Mouse (Mus musculus) neural tube, embryonic 15.5 days (tissue): Measurements from ENCODE around the gene Dlst. TPM values are rescaled to one million over a fixed set of nuclear protein-coding genes. Genes with fewer than 3 reads are reported as not detected.
A peak's percentile ranks its signal among the peaks of the same experiment; 100 is the strongest.

Experiments
- ATAC-seq: fragments of 200-750 bp; cut with Nextera tagmentation; 2 replicates; pipeline ENCODE4 v1.8.0; 2017; ENCODE audit warnings: mild to moderate bottlenecking, moderate TSS enrichment, moderate library complexity; ENCODE audit not compliant: low FRiP score
- H3K27ac ChIP-seq: fragments of 300-500 bp; sonication (generic); replicated peaks from 2 replicates; pipeline ENCODE4 v1.5.1; 2015; ENCODE audit warnings: mild to moderate bottlenecking, inconsistent platforms
- H3K27me3 ChIP-seq: fragments of 300-500 bp; sonication (generic); replicated peaks from 2 replicates; pipeline ENCODE4 v1.6.1; 2015; ENCODE audit warnings: inconsistent platforms
- H3K36me3 ChIP-seq: fragments of 300-500 bp; sonication (generic); 2 replicates; pipeline ENCODE4 v1.6.1; 2015; ENCODE audit warnings: inconsistent platforms
- H3K4me1 ChIP-seq: fragments of 300-500 bp; sonication (generic); 2 replicates; pipeline ENCODE4 v1.6.1; 2015; ENCODE audit warnings: inconsistent platforms
- H3K4me2 ChIP-seq: fragments of 300-500 bp; sonication (generic); 2 replicates; pipeline ENCODE4 v1.6.1; 2015; ENCODE audit warnings: inconsistent platforms, mild to moderate bottlenecking, moderate library complexity
- H3K4me3 ChIP-seq: fragments of 300-500 bp; sonication (generic); replicated peaks from 2 replicates; pipeline ENCODE4 v1.5.1; 2015; ENCODE audit warnings: mild to moderate bottlenecking, inconsistent platforms
- H3K9ac ChIP-seq: fragments of 300-500 bp; sonication (generic); replicated peaks from 2 replicates; pipeline ENCODE4 v1.6.1; 2015; ENCODE audit warnings: mild to moderate bottlenecking, inconsistent platforms
- H3K9me3 ChIP-seq: fragments of 300-500 bp; sonication (generic); replicated peaks from 2 replicates; pipeline ENCODE4 v1.6.1; 2016; ENCODE audit warnings: inconsistent platforms
- WGBS: fragments of 180-500 bp; shearing (Covaris S2); methylation state at CpG from one replicate; pipeline ENCODE4 v1.1.7; 2015; ENCODE audit warnings: mixed read lengths; 5-methylcytosine and 5-hydroxymethylcytosine counted together
- polyA plus RNA-seq: library from polyadenylated mRNA; unstranded; fragments of >200 nt; fragmentation: Nextera tagmentation; extraction: Ambion mirVana; gene quantifications from 2 replicates; pipeline ENCODE4 v1.2.1, GENCODE M21; 2015

Dlst gene
- polyA plus RNA-seq = 117 and 123 TPM in 2 replicates

DNA sequence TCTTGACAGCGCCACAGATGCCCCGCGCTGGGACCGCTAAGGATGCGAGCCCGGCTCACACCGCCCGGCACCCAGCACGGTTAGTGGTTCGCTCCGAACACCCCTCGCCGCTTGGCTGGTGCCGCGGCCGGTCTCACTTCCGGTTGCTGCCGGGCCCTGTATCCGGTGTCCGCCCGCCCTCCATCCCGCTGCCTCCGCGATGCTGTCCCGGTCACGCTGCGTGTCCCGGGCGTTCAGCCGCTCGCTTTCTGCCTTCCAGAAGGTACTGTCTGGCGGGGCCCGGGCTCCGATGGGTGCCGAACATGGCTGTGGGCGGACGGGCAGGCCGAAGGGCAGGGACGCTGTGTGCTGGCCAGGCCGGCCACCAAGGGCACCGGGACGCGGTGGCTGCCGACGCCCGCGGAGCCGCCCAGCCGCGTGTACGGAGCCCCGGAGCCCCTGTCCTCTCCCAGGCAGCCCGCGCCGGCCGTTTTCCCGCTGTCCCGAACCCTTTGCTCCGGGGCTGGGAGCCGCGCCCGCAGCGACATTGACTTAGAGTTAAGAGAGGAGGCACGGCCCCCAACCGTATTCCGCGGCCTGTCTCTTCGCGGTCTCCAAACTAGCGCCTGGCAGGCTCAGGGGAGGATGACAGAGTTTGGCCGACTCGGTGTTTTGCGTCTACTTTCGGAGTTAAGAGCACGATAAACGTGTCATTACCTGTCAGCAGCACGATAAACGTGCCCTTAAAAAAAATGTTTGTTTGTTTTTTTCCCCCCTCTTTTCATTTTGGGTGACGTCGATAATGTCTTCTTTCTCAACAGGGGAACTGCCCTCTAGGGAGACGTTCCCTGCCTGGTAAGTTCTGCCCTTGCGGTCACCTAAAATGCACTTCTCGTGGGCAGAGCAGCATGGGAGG is at the start of gene Dlst, which contains the start of gene Prox2:
TSS of gene Dlst (plus strand) at position 136 of the 895 bp plus-strand sequence.
TSS of gene Prox2 (minus strand) at position 62 of the 895 bp plus-strand sequence.
- Histone ChIP-seq H3K4me3 (peak within 1 kb of the TSS; percentile 99), H3K36me3 (no peaks in the 10 kb centered on the region; the same call in 1 of the 2 replicates), H3K4me2 (peak within 1 kb of the TSS; percentile 85), H3K9ac (peak within 1 kb of the TSS; percentile 97), H3K9me3 (no peaks in the 10 kb centered on the region), H3K4me1 (peaks cover 39% of the 10 kb centered on the region), H3K27me3 (no peaks in the 10 kb centered on the region), H3K27ac (peak within 1 kb of the TSS; percentile 91)
- ATAC-seq = peak; percentile 97
- under 1% methylated on average over 83 of the region's 83 CpGs for WGBS

DNA sequence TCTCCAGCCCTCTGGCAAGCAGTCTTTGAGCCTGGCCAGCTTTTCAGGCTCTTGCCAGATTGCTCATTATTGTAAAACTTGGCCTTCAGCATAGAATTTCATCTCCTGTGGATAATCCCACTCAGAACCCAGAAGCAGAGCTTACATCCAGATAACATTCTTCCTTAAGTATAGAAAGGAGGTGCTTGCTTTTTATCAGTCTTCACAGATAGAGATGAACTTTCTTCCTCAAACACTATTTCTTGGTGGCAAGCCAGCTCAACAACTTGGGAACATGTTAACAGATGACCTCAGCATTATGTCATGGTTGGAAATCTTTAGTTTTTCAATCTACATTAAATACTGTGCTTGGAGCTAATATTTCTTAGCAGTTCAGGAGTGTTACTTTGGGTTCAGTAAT is 39.6 kb upstream of the Dlst start:
- Histone ChIP-seq H3K9ac (no peak overlapping the region), H3K9me3 (no peaks in the 10 kb centered on the region), H3K4me3 (no peak overlapping the region), H3K4me2 (no peak overlapping the region), H3K27me3 (no peaks in the 10 kb centered on the region), H3K4me1 (no peaks in the 10 kb centered on the region), H3K36me3 (peaks cover 39% of the 10 kb centered on the region), H3K27ac (no peak overlapping the region)
- no peak for ATAC-seq

GRCm38 (mm10) chr12:85077100-85077499 is 33.5 kb upstream of the Dlst start:
- no peak for ATAC-seq
- Histone ChIP-seq H3K4me2 (no peak overlapping the region), H3K4me1 (no peaks in the 10 kb centered on the region), H3K9ac (no peak overlapping the region), H3K9me3 (no peaks in the 10 kb centered on the region), H3K27me3 (no peaks in the 10 kb centered on the region), H3K4me3 (no peak overlapping the region), H3K27ac (no peak overlapping the region), H3K36me3 (peaks cover 20% of the 10 kb centered on the region)
- 92% methylated on average over 3 of the region's 3 CpGs for WGBS

DNA sequence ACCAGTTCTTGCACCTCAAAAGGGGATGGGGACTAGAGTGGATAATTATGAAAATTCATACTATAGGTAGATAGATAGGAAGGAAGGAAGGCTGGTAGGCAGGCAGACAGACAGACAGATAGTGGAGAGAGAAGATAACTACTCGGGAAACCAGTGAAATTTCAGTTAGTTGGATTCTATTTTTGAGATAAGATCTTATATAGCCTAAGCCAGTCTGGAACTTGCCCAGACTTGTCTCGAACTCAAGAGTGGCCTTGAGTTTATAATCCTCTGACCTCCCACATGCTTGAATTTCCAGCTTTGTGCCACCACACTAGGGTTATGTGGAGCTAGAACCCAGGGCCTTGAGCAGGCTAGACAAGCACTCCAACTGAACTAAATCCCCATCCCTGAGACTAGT is 26.4 kb upstream of the Dlst start:
- Histone ChIP-seq H3K27me3 (no peaks in the 10 kb centered on the region), H3K9me3 (no peaks in the 10 kb centered on the region), H3K9ac (no peak overlapping the region), H3K4me2 (no peak overlapping the region), H3K27ac (no peak overlapping the region), H3K4me1 (no peaks in the 10 kb centered on the region), H3K36me3 (peaks cover 17% of the 10 kb centered on the region), H3K4me3 (no peak overlapping the region)
- WGBS = 94% methylated on average over 2 of the region's 2 CpGs
- ATAC-seq = no peak

GRCm38 (mm10) chr12:85084941-85085340 is 25.7 kb upstream of the Dlst start:
- Histone ChIP-seq H3K4me3 (no peak overlapping the region), H3K4me2 (no peak overlapping the region), H3K9ac (no peak overlapping the region), H3K36me3 (peaks cover 17% of the 10 kb centered on the region), H3K9me3 (no peaks in the 10 kb centered on the region), H3K27ac (no peak overlapping the region), H3K27me3 (no peaks in the 10 kb centered on the region), H3K4me1 (no peaks in the 10 kb centered on the region)
- ATAC-seq = no peak
- WGBS = 91% methylated on average over 4 of the region's 4 CpGs

- Histone ChIP-seq H3K9ac (no peak overlapping the region), H3K27me3 (no peaks in the 10 kb centered on the region), H3K4me3 (no peak overlapping the region), H3K4me1 (0 out of 2 replicates have a peak, but pooled peaks cover 4% of the 10 kb centered on the region), H3K4me2 (no peak overlapping the region), H3K36me3 (peaks cover 17% of the 10 kb centered on the region), H3K9me3 (no peaks in the 10 kb centered on the region), H3K27ac (no peak overlapping the region)
- 88% methylated on average over 12 of the region's 12 CpGs for WGBS
- no peak for ATAC-seq
Observed at GRCm38 (mm10) chr12:85087845-85088244, 22.8 kb upstream of the Dlst start.

DNA sequence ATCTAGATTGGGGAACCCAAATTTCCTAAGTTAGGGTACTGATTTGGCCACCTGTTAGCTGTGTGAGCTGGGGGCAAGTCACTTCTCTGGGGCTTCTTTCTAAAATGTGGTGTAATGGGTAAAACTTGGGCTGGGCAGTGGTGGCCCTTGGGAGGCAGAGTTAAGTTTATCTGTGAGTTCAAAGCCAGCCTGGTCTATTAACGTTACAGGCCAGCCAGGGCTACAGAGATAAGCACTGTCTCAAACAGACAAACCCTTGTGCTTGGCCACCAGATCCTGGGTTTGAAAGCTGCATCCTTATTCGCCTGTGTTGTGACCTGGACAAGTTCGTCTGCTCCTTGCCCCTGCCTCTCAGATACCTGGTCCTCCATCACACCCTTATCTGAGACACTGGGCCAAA is 19.4 kb upstream of the Dlst start:
- no peaks in the 10 kb centered on the region for H3K9me3 ChIP-seq
- no peak overlapping the region for H3K4me3 ChIP-seq
- ATAC-seq = no peak
- H3K27me3 ChIP-seq = no peaks in the 10 kb centered on the region
- WGBS = 90% methylated on average over 3 of the region's 3 CpGs
- peaks cover 11% of the 10 kb centered on the region for H3K4me1 ChIP-seq
- H3K4me2 ChIP-seq = no peak overlapping the region
- H3K9ac ChIP-seq = no peak overlapping the region
- H3K27ac ChIP-seq = no peak overlapping the region
- H3K36me3 ChIP-seq = peaks cover 17% of the 10 kb centered on the region

DNA sequence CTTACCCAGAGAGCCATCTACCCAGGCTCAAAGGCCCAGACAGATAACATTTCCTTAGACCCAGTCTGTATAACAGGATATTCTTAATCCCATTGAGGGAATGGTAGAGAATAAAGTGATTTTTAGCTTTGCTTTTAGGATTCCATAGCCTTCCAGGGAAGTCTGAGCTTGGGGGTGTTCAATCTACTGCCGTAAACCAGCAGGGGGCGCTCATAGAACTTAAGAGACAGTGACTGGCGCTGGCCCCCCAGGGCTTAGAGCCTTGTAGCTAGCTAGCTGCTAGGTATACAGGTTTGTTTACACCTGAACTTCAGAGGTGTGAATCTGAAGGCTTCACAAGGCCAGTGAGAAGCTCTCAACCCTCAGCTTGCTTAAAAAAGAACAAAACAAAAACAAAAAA is 18.4 kb upstream of the Dlst start:
- H3K27ac ChIP-seq = no peak overlapping the region
- H3K36me3 ChIP-seq = peaks cover 16% of the 10 kb centered on the region
- H3K4me3 ChIP-seq = no peak overlapping the region
- no peaks in the 10 kb centered on the region for H3K27me3 ChIP-seq
- 11% methylated on average over 3 of the region's 3 CpGs for WGBS
- no peaks in the 10 kb centered on the region for H3K9me3 ChIP-seq
- H3K9ac ChIP-seq = no peak overlapping the region
- no peak for ATAC-seq
- H3K4me2 ChIP-seq = no peak overlapping the region
- peaks cover 11% of the 10 kb centered on the region for H3K4me1 ChIP-seq

DNA sequence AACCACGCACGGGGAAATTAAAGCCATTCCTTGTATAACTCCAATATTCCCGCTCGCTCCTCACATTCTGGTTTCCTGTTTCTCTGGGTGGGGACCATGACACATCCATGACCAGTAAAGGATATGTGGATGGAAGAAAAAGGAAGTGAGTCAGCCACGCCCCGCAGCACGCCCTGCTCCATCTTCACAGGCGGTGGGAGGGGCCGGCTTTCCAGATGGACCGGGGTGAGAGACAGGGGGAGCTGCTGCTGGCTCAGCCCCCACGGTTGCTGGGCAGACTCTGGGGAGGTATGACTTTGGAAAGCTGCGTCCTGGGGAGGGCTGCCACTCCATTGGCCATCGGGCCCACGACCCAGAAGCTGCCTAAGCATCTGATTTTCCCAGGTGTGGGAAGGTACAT is 16.6 kb upstream of the Dlst start:
- Histone ChIP-seq H3K4me2 (no peak overlapping the region), H3K27ac (no peak overlapping the region), H3K27me3 (no peaks in the 10 kb centered on the region), H3K36me3 (peaks cover 3% of the 10 kb centered on the region; the same call in 1 of the 2 replicates), H3K4me3 (no peak overlapping the region), H3K9me3 (no peaks in the 10 kb centered on the region), H3K4me1 (peaks cover 11% of the 10 kb centered on the region), H3K9ac (no peak overlapping the region)
- 41% methylated on average over 14 of the region's 14 CpGs for WGBS
- ATAC-seq = no peak; the same call in 1 of the 2 replicates

GRCm38 (mm10) chr12:85094706-85095105 is 15.9 kb upstream of the Dlst start:
- no peak overlapping the region for H3K4me3 ChIP-seq
- no peak overlapping the region for H3K9ac ChIP-seq
- H3K4me1 ChIP-seq = peaks cover 11% of the 10 kb centered on the region
- H3K9me3 ChIP-seq = no peaks in the 10 kb centered on the region
- H3K4me2 ChIP-seq = no peak overlapping the region
- H3K27me3 ChIP-seq = no peaks in the 10 kb centered on the region
- 70% methylated on average over 10 of the region's 10 CpGs for WGBS
- no peak for ATAC-seq
- H3K36me3 ChIP-seq = no peaks in the 10 kb centered on the region
- H3K27ac ChIP-seq = no peak overlapping the region

DNA sequence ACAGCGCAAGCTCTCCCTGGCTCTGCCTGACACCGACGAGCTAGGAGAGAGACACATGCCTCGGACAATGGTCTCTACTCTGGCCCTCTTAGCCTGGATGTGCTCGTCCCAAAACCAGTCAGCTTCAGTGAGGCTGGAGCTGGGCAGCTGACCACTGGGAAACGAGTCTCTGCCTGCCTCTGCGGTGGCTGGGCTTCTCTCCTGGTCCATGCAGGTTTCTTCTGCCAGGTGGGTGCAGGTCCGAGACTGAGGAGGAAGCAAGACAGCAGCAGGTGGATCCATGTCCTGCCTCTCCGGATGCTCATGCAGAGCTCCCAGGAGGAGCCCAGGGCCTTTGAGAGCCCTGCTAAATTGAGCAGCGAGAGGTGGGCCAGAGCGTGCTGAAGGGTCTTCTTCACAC is 15.5 kb upstream of the Dlst start:
- Histone ChIP-seq H3K27ac (no peak overlapping the region), H3K4me3 (no peak overlapping the region), H3K27me3 (no peaks in the 10 kb centered on the region), H3K9ac (no peak overlapping the region), H3K9me3 (no peaks in the 10 kb centered on the region), H3K36me3 (no peaks in the 10 kb centered on the region), H3K4me1 (peaks cover 11% of the 10 kb centered on the region), H3K4me2 (no peak overlapping the region)
- ATAC-seq = no peak
- WGBS = 89% methylated on average over 11 of the region's 11 CpGs

- 89% methylated on average over 7 of the region's 7 CpGs for WGBS
- Histone ChIP-seq H3K27ac (no peak overlapping the region), H3K9me3 (no peaks in the 10 kb centered on the region), H3K36me3 (no peaks in the 10 kb centered on the region), H3K4me2 (no peak overlapping the region), H3K9ac (no peak overlapping the region), H3K4me1 (peaks cover 13% of the 10 kb centered on the region), H3K4me3 (no peak overlapping the region), H3K27me3 (no peaks in the 10 kb centered on the region)
- no peak for ATAC-seq
Observed at GRCm38 (mm10) chr12:85095859-85096258, 14.8 kb upstream of the Dlst start.
